In genomic region chr5:89223061-89223740, GRCm38 (mm10) we compare ENCODE assay signal across 17 mouse cellular contexts.
DNase-seq lines count a peak whose midpoint lies in the region; ATAC-seq lines count a peak whose summit lies in the region.
"Had no signal": no experiment of that assay in that cellular context is flagged by ENCODE, and none has a peak within 500 bp of the region (broad histone marks: within the 10 kb centered on the region; RNA-seq: fewer than 3 reads in every experiment).

No protein-coding gene starts in this region.

- no peak overlapping the region for H3K9ac ChIP-seq in hindbrain, embryonic 12.5 days
- no peak overlapping the region for H3K9ac ChIP-seq in hindbrain, embryonic 14.5 days
- no peak overlapping the region for H3K9ac ChIP-seq in liver, embryonic 12.5 days
- no peak overlapping the region for H3K9ac ChIP-seq in limb, embryonic 11.5 days (ENCODE audit: low read length)
- no peak overlapping the region for H3K9ac ChIP-seq in stomach, embryonic 14.5 days (replicated peaks; ENCODE audit: low read depth, low read length)
- H3K9ac ChIP-seq: embryonic facial prominence, embryonic 13.5 days; forebrain, embryonic 12.5 days; lung, embryonic 14.5 days; midbrain, embryonic 13.5 days had no signal

- H3K27ac ChIP-seq in hindbrain, embryonic 12.5 days: no peak overlapping the region
- H3K27ac ChIP-seq in hindbrain, embryonic 14.5 days: no peak overlapping the region
- no peak overlapping the region for H3K27ac ChIP-seq in liver, embryonic 12.5 days
- H3K27ac ChIP-seq in limb, embryonic 11.5 days (replicated peaks; ENCODE audit: low read depth, low read length): no peak overlapping the region
- no peak overlapping the region for H3K27ac ChIP-seq in stomach, embryonic 14.5 days (ENCODE audit: low read length)
- H3K27ac ChIP-seq: embryonic facial prominence, embryonic 13.5 days; forebrain, embryonic 12.5 days; gastrocnemius, adult 2 months; macrophage; midbrain, embryonic 13.5 days had no signal

- no peak overlapping the region for H3K4me3 ChIP-seq in hindbrain, embryonic 12.5 days
- H3K4me3 ChIP-seq in hindbrain, embryonic 14.5 days (replicated peaks; ENCODE audit: low read length): no peak overlapping the region
- no peak overlapping the region for H3K4me3 ChIP-seq in liver, embryonic 12.5 days
- H3K4me3 ChIP-seq in limb, embryonic 11.5 days (ENCODE audit: low read depth, low read length): no peak overlapping the region
- no peak overlapping the region for H3K4me3 ChIP-seq in stomach, embryonic 14.5 days (ENCODE audit: low read depth, low read length)
- H3K4me3 ChIP-seq: embryonic facial prominence, embryonic 13.5 days; forebrain, embryonic 12.5 days; gastrocnemius, adult 2 months; midbrain, embryonic 13.5 days; myocyte had no signal

- H3K9me3 ChIP-seq in hindbrain, embryonic 12.5 days (replicated peaks): no peaks in the 10 kb centered on the region
- H3K9me3 ChIP-seq in hindbrain, embryonic 14.5 days (ENCODE audit: control insufficient read depth, low read length): no peaks in the 10 kb centered on the region
- no peaks in the 10 kb centered on the region for H3K9me3 ChIP-seq in liver, embryonic 12.5 days (replicated peaks)
- no peaks in the 10 kb centered on the region for H3K9me3 ChIP-seq in limb, embryonic 11.5 days (ENCODE audit: control insufficient read depth, low read length)
- no peaks in the 10 kb centered on the region for H3K9me3 ChIP-seq in stomach, embryonic 14.5 days (ENCODE audit: control insufficient read depth, low read depth, low read length)
- H3K9me3 ChIP-seq: embryonic facial prominence, embryonic 13.5 days; forebrain, embryonic 12.5 days; midbrain, embryonic 13.5 days had no signal

- no peak for DNase-seq in hindbrain, embryonic 14.5 days (ENCODE audit: low spot score)
- no peak for DNase-seq in liver
- DNase-seq in limb, embryonic 11.5 days (ENCODE audit: low spot score): peak; percentile 26
- no peak for DNase-seq in heart, postnatal 4 days
- DNase-seq in ovary, postnatal 36 days (ENCODE audit: low spot score): no peak
- DNase-seq: gastrocnemius, adult 2 months; heart, adult 11 months; thymus, adult 18-20 months had no signal

- 0 out of 2 replicates have a peak, but pooled peaks have one; percentile 32 for ATAC-seq in hindbrain, embryonic 12.5 days (ENCODE audit: low FRiP score)
- ATAC-seq in hindbrain, embryonic 14.5 days (ENCODE audit: low FRiP score): no peak
- no peak for ATAC-seq in liver, embryonic 12.5 days
- 0 out of 2 replicates have a peak, but pooled peaks have one; percentile 10 for ATAC-seq in limb, embryonic 11.5 days (ENCODE audit: insufficient number of reproducible peaks, low FRiP score, low TSS enrichment, low read depth)
- 0 out of 2 replicates have a peak, but pooled peaks have one; percentile 50 for ATAC-seq in stomach, embryonic 14.5 days (ENCODE audit: insufficient number of reproducible peaks, insufficient read depth, low FRiP score, low read depth)
- ATAC-seq: midbrain, embryonic 13.5 days had no signal

- H3K4me2 ChIP-seq in hindbrain, embryonic 12.5 days (replicated peaks): no peak overlapping the region
- no peak overlapping the region for H3K4me2 ChIP-seq in hindbrain, embryonic 14.5 days (replicated peaks)
- 0 out of 2 replicates have a peak overlapping the region, but pooled peaks have one; percentile 5 for H3K4me2 ChIP-seq in liver, embryonic 12.5 days
- peak overlapping the region; percentile 32 for H3K4me2 ChIP-seq in limb, embryonic 11.5 days (ENCODE audit: low read depth, severe bottlenecking)
- no peak overlapping the region for H3K4me2 ChIP-seq in stomach, embryonic 14.5 days (replicated peaks; ENCODE audit: low read depth, low read length)
- H3K4me2 ChIP-seq: embryonic facial prominence, embryonic 13.5 days; forebrain, embryonic 12.5 days; lung, embryonic 14.5 days; midbrain, embryonic 13.5 days had no signal

- no peaks in the 10 kb centered on the region for H3K27me3 ChIP-seq in hindbrain, embryonic 12.5 days
- H3K27me3 ChIP-seq in hindbrain, embryonic 14.5 days (ENCODE audit: control insufficient read depth, insufficient read depth, low read length): no peaks in the 10 kb centered on the region
- no peaks in the 10 kb centered on the region for H3K27me3 ChIP-seq in liver, embryonic 12.5 days (replicated peaks)
- no peaks in the 10 kb centered on the region for H3K27me3 ChIP-seq in limb, embryonic 11.5 days (ENCODE audit: control insufficient read depth, insufficient read depth, low read length)
- no peaks in the 10 kb centered on the region for H3K27me3 ChIP-seq in stomach, embryonic 14.5 days (ENCODE audit: control insufficient read depth, insufficient read depth, low read length)
- H3K27me3 ChIP-seq: embryonic facial prominence, embryonic 13.5 days; forebrain, embryonic 12.5 days; midbrain, embryonic 13.5 days had no signal

- H3K4me1 ChIP-seq in hindbrain, embryonic 12.5 days: no peaks in the 10 kb centered on the region
- no peaks in the 10 kb centered on the region for H3K4me1 ChIP-seq in hindbrain, embryonic 14.5 days (replicated peaks; ENCODE audit: control insufficient read depth, insufficient read depth, low read length)
- H3K4me1 ChIP-seq in liver, embryonic 12.5 days: no peaks in the 10 kb centered on the region
- 0 out of 2 replicates have a peak, but pooled peaks cover 5% of the 10 kb centered on the region for H3K4me1 ChIP-seq in limb, embryonic 11.5 days (ENCODE audit: control insufficient read depth, insufficient read depth, low read length)
- no peaks in the 10 kb centered on the region for H3K4me1 ChIP-seq in stomach, embryonic 14.5 days (ENCODE audit: control insufficient read depth, insufficient read depth, low read length)
- H3K4me1 ChIP-seq: embryonic facial prominence, embryonic 13.5 days; midbrain, embryonic 13.5 days had no signal

- H3K36me3 ChIP-seq in hindbrain, embryonic 12.5 days: no peaks in the 10 kb centered on the region
- H3K36me3 ChIP-seq in hindbrain, embryonic 14.5 days (replicated peaks; ENCODE audit: control insufficient read depth, insufficient read depth): no peaks in the 10 kb centered on the region
- no peaks in the 10 kb centered on the region for H3K36me3 ChIP-seq in liver, embryonic 12.5 days
- no peaks in the 10 kb centered on the region for H3K36me3 ChIP-seq in limb, embryonic 11.5 days (ENCODE audit: control insufficient read depth, insufficient read depth, low read length)
- no peaks in the 10 kb centered on the region for H3K36me3 ChIP-seq in stomach, embryonic 14.5 days (ENCODE audit: control insufficient read depth, insufficient read depth, low read length)
- H3K36me3 ChIP-seq: embryonic facial prominence, embryonic 13.5 days; forebrain, embryonic 12.5 days; midbrain, embryonic 13.5 days had no signal

- WGBS in hindbrain, embryonic 12.5 days: 60% methylated on average over 10 of the region's 10 CpGs
- WGBS in hindbrain, embryonic 14.5 days: 64% methylated on average over 10 of the region's 10 CpGs
- WGBS in liver, embryonic 12.5 days (ENCODE audit: insufficient replicate concordance): 41% methylated on average over 10 of the region's 10 CpGs
- WGBS in limb, embryonic 11.5 days: 25% methylated on average over 10 of the region's 10 CpGs
- 47% methylated on average over 10 of the region's 10 CpGs for whole genome bisulfite sequencing in stomach, embryonic 14.5 days

Comparison
In these comparisons a context has a peak if more than half of its experiments do, and no peak if none do; other contexts are left out.
1. ATAC-seq: peak in hindbrain, embryonic 12.5 days (single experiment), limb, embryonic 11.5 days (single experiment) and stomach, embryonic 14.5 days (single experiment); none in hindbrain, embryonic 14.5 days (single experiment) and liver, embryonic 12.5 days (single experiment).
2. H3K4me2 ChIP-seq: peak in liver, embryonic 12.5 days (single experiment) and limb, embryonic 11.5 days (single experiment); none in hindbrain, embryonic 12.5 days (single experiment), hindbrain, embryonic 14.5 days (single experiment) and stomach, embryonic 14.5 days (single experiment).